Comparison of ENCODE assay signal across 9 mouse cellular contexts in genomic region chr1:180873861-180874484, GRCm38 (mm10). TPM values are rescaled to one million over a fixed set of nuclear protein-coding genes. Genes with fewer than 3 reads are reported as not detected.
DNase-seq lines count a peak whose midpoint lies in the region; ATAC-seq and TF ChIP-seq lines count a peak whose summit lies in the region.
"Had no signal": no experiment of that assay in that cellular context is flagged by ENCODE, and none has a peak within 500 bp of the region (broad histone marks: within the 10 kb centered on the region; RNA-seq: fewer than 3 reads in every experiment).

No protein-coding gene starts in this region.

- no peak overlapping the region for H3K4me2 ChIP-seq in embryonic facial prominence, embryonic 15.5 days (replicated peaks)
- H3K4me2 ChIP-seq in limb, embryonic 11.5 days (ENCODE audit: low read depth, severe bottlenecking) = no peak overlapping the region

- peak; percentile 60 for DNase-seq in gastrocnemius, adult 2 months
- DNase-seq in gastrocnemius, postnatal 36 days = no peak
- DNase-seq in B cell, adult 2 months = peak; percentile 80 to 82
- DNase-seq in adipocyte (ENCODE audit: low spot score) = peak; percentile 54
- peak; percentile 75 for DNase-seq in limb, embryonic 11.5 days (ENCODE audit: low spot score)
- DNase-seq in naive thymus-derived CD4-positive, alpha-beta T cell, adult 2 months (ENCODE audit: low read depth) = peak; percentile 89
- peak; percentile 71 to 78 for DNase-seq in thymus, postnatal 36 days

- TF ChIP-seq CTCF in gastrocnemius, adult 2 months (IDR thresholded peaks at IDR 0.05) = peak; percentile 73

- intact Hi-C loops in gastrocnemius, adult 2 months (cut with DNase I) = no loop called here
- intact Hi-C loops in gastrocnemius, postnatal 36 days (cut with DNase I) = no loop called here

- ATAC-seq in embryonic facial prominence, embryonic 15.5 days (ENCODE audit: insufficient number of reproducible peaks, low FRiP score, low TSS enrichment, low read depth) = peak; percentile 53; the same call in 1 of the 2 replicates
- no peak for ATAC-seq in limb, embryonic 11.5 days (ENCODE audit: insufficient number of reproducible peaks, low FRiP score, low TSS enrichment, low read depth)

- no peaks in the 10 kb centered on the region for H3K36me3 ChIP-seq in embryonic facial prominence, embryonic 15.5 days
- no peaks in the 10 kb centered on the region for H3K36me3 ChIP-seq in limb, embryonic 11.5 days (ENCODE audit: control insufficient read depth, insufficient read depth, low read length)

- H3K9ac ChIP-seq in embryonic facial prominence, embryonic 15.5 days = no peak overlapping the region
- no peak overlapping the region for H3K9ac ChIP-seq in limb, embryonic 11.5 days (ENCODE audit: low read length)

- H3K4me1 ChIP-seq in embryonic facial prominence, embryonic 15.5 days = no peaks in the 10 kb centered on the region
- no peaks in the 10 kb centered on the region for H3K4me1 ChIP-seq in limb, embryonic 11.5 days (ENCODE audit: control insufficient read depth, insufficient read depth, low read length)

- H3K9me3 ChIP-seq in embryonic facial prominence, embryonic 15.5 days (replicated peaks) = no peaks in the 10 kb centered on the region
- no peaks in the 10 kb centered on the region for H3K9me3 ChIP-seq in limb, embryonic 11.5 days (ENCODE audit: control insufficient read depth, low read length)

- WGBS in embryonic facial prominence, embryonic 15.5 days = 15% methylated on average over 9 of the region's 9 CpGs
- WGBS in limb, embryonic 11.5 days = 21% methylated on average over 9 of the region's 9 CpGs

- H3K4me3 ChIP-seq in gastrocnemius, adult 2 months = no peak overlapping the region
- no peak overlapping the region for H3K4me3 ChIP-seq in embryonic facial prominence, embryonic 15.5 days (replicated peaks)
- H3K4me3 ChIP-seq in limb, embryonic 11.5 days (ENCODE audit: low read depth, low read length) = no peak overlapping the region
- H3K4me3 ChIP-seq: erythroblast, embryonic 14.5 days had no signal

- H3K27me3 ChIP-seq in embryonic facial prominence, embryonic 15.5 days = no peaks in the 10 kb centered on the region
- no peaks in the 10 kb centered on the region for H3K27me3 ChIP-seq in limb, embryonic 11.5 days (ENCODE audit: control insufficient read depth, insufficient read depth, low read length)

- no peak overlapping the region for H3K27ac ChIP-seq in gastrocnemius, adult 2 months
- no peak overlapping the region for H3K27ac ChIP-seq in embryonic facial prominence, embryonic 15.5 days (replicated peaks)
- no peak overlapping the region for H3K27ac ChIP-seq in limb, embryonic 11.5 days (replicated peaks; ENCODE audit: low read depth, low read length)

RNA-seq across cellular contexts. Expression of gene Lefty2, which starts 18.9 kb away (rescaled TPM):
- total RNA-seq in gastrocnemius, adult 2 months (2021) = not detected
- not detected for total RNA-seq in gastrocnemius, postnatal 36 days (2021)
- polyA plus RNA-seq in embryonic facial prominence, embryonic 15.5 days (2015; fragmentation: Nextera tagmentation; extraction: Ambion mirVana) = 0.24 and 0.32 TPM in 2 replicates
- polyA plus RNA-seq in limb, embryonic 11.5 days (2014; fragmentation: Nextera tagmentation; extraction: Ambion mirVana) = 0.08 TPM in 1 of 2 replicates, not detected in the other
- polyA plus RNA-seq: erythroblast, embryonic 14.5 days had no signal

RNA-seq across cellular contexts. Expression of gene Sde2, which starts 23.0 kb away (rescaled TPM):
- total RNA-seq in gastrocnemius, adult 2 months (2021) = 1 to 10 TPM; 7.4 to 7.8 TPM
- total RNA-seq in gastrocnemius, postnatal 36 days (2021) = 1 to 10 TPM; 5.2 to 6.9 TPM
- polyA plus RNA-seq in embryonic facial prominence, embryonic 15.5 days (2015; fragmentation: Nextera tagmentation; extraction: Ambion mirVana) = 37.5 and 38.9 TPM in 2 replicates
- polyA plus RNA-seq in limb, embryonic 11.5 days (2014; fragmentation: Nextera tagmentation; extraction: Ambion mirVana) = 44.1 and 46.9 TPM in 2 replicates

RNA-seq across cellular contexts. Expression of gene Pycr2, which starts 30.1 kb away (rescaled TPM):
- 10 to 100 TPM; 10.3 to 11.7 TPM for total RNA-seq in gastrocnemius, adult 2 months (2021)
- total RNA-seq in gastrocnemius, postnatal 36 days (2021) = 10 to 100 TPM; 10.9 to 12.7 TPM
- 96.9 and 105 TPM in 2 replicates for polyA plus RNA-seq in embryonic facial prominence, embryonic 15.5 days (2015; fragmentation: Nextera tagmentation; extraction: Ambion mirVana)
- polyA plus RNA-seq in limb, embryonic 11.5 days (2014; fragmentation: Nextera tagmentation; extraction: Ambion mirVana) = 120 and 137 TPM in 2 replicates

Comparison
In these comparisons a context has a peak if more than half of its experiments do, and no peak if none do; other contexts are left out.
1. DNase-seq: peak in gastrocnemius, adult 2 months (single experiment), B cell, adult 2 months (2 of 2), adipocyte (single experiment), limb, embryonic 11.5 days (single experiment), naive thymus-derived CD4-positive, alpha-beta T cell, adult 2 months (single experiment) and thymus, postnatal 36 days (2 of 2); none in gastrocnemius, postnatal 36 days (0 of 2).